Mouse (Mus musculus): Measurements from ENCODE around the gene Dock8.

Gene Dock8

GRCm38 (mm10) chr19:25060375-25060774 lies 61.0 kb downstream of the Dock8 start:
- no peak for DNase-seq (ENCODE audit: low read depth, low spot score)

DNA sequence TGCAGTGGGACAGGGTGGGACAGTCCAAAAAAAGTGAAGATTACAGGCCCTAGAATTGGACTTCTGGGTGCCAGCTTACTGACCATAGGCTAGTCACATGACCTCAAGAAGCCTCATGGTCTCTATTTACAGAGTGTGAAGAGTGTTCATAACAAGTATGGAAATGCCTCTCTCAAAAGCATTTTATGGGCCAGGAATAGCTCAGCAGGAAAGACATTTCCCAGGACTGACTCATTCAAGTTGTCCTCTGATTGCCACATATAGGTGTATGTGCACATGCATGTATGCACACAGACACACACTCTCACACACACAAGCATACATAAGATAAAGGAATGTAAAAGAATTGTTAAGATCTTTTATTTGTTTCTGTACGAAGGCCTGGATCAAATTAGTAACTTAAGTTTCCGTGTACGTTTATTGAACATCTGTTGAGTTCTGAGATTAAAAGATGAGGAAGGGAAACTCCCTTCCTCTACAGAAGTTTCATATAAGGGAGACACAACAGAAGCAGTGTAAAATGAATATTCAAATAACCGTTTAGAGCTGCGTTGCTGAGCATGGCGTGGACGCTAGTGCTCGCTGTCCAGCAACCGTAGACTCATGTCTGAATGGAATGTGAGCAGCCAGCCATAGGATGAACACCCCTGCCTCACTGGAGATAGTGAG lies 63.0 kb downstream of the Dock8 start:
- DNase-seq (ENCODE audit: low read depth, low spot score), result no peak

GRCm38 (mm10) chr19:25062857-25063240 lies 63.5 kb downstream of the Dock8 start:
- DNase-seq (ENCODE audit: low read depth, low spot score), result no peak

DNA sequence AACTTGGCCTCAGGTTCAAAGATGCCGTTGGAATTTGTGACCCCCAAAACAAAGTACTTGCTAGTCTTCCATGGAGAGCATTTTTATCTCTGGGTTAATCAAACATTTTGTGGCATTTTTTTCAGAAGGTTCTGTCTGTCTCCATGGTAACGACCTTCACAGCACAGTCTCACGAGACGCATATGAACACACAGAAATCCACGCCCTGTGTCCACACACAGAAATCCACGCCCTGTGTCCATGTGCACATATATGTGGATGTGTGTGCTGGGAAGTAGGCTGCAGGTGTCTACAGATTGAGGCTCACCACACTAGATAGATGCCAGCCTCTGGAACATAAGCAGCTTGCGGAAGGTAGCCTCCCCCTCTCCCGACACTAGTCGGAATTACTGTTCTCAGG lies 66.9 kb downstream of the Dock8 start:
- no peak for DNase-seq (ENCODE audit: low read depth, low spot score)

DNA sequence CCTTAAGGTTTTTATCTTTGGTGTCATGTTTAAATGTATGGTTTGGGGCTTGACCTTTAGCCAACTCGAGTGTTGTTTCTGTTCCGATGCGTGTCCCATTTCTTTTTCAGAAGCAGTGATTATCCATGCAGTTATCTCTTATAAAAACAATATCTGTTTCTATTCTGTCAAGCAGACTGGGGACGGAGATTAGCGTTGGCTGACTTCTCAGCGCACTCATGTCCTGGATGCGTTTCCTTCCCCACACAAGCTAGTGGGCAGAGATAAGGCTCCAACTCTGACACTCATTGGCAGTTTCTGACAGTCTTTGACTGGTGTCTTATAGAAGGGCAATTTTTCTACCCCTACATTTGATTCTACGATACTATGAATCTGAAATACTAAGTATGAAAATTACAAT lies 69.2 kb downstream of the Dock8 start:
- DNase-seq (ENCODE audit: low read depth, low spot score), result no peak

- DNase-seq (ENCODE audit: low read depth, low spot score), result no peak
Measured at GRCm38 (mm10) chr19:25072521-25072920, 73.2 kb downstream of the Dock8 start.

DNA sequence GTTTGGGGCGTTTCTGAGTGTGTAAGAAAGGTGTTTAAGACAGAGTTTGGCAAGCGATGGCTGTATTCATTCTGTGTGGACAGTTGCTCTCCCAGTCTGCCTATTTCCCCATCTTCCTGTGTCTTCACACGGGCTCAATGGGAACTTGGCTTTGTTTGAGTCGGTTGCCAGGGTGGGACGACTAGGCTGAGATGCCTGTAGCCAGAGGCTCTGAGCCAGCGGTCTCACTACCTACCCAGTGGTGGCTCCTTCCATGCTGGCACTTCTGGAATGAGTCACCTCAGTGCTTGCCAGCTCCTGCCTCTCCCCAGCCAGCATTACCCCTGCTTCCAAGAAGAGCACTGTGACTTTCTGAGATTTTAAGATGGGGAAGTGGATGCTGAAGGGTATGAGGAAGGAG lies 75.4 kb downstream of the Dock8 start:
- DNase-seq (ENCODE audit: low read depth, low spot score), result no peak

GRCm38 (mm10) chr19:25077636-25078035 lies 78.3 kb downstream of the Dock8 start:
- no peak for DNase-seq (ENCODE audit: low read depth, low spot score)

DNA sequence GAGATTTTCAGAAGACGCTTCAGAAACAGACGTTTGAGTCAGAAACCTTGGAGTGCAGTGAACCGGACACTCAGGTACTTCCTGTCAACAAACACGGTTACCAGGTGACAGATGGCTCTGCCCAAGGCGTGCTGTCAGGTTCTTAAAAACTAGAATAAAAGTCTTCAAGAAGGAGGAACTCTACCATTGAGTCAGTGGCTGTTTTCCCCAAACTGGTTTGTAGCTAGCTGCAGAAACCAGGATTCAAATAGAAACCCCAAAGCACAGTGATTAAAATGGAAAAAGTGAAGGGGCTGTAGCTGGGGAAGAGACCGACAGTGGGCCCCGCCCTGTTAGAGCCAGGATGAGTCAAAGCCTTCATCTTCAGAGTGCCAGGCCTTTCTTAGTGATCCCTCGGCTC lies 78.8 kb downstream of the Dock8 start:
- DNase-seq (ENCODE audit: low read depth, low spot score), result no peak

GRCm38 (mm10) chr19:25080166-25080565 lies 80.8 kb downstream of the Dock8 start:
- no peak for DNase-seq (ENCODE audit: low read depth, low spot score)

DNA sequence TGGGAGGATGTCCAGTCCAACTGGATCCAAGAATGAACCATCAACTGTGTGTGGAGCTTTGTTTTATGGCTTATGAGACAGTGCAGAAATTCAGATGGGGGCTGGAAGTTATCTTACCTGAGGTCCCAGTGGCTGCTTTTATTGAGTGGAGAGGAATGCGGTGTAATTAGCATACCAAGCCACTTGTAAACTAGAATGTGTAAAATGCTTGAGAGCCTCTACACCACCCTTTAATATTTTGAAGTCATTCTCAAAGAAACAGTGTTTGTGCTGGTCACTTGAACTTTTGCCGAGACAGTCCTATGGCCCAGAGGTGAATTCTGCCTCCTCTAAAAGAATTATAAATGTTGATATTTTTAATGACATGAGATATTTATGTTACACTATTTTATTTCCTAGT lies 83.5 kb downstream of the Dock8 start:
- no peak for DNase-seq (ENCODE audit: low read depth, low spot score)

DNA sequence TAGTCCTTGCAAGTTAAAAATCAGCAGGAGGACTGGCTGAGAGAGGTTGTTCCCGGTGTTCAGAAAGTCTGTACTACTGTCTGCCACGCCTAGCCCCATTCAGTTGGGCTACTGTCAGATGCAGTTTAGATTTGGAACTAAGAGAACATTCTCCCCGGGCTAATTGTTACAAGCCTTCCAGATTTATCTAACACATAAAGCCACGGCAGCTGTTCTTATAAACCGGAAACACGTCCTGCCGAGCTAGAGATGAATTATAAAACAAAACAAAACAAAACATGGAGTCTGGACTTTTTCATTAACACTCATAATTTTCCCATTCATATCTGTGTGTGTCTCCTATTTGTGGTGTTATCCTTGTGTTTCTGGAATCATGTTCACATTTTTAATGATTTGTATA lies 87.8 kb downstream of the Dock8 start:
- no peak for DNase-seq (ENCODE audit: low read depth, low spot score)

DNA sequence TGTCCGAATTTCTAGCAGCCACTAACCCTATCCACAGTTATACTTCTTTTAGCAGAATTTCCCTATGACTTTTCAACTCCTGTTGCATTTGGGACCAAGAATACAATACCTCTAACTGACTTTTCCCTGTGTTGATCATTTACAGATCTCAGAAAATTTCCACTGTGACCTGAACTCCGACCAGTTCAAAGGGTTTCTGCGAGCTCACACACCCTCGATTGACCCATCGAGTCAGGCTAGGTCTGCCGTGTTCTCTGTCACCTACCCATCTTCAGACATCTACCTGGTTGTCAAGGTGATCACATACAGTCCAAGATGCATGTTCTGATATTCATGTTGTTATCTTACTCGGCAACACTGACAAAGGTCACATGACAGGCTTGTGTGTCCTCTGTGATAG lies 90.4 kb downstream of the Dock8 start:
- DNase-seq (ENCODE audit: low read depth, low spot score), result no peak

DNA sequence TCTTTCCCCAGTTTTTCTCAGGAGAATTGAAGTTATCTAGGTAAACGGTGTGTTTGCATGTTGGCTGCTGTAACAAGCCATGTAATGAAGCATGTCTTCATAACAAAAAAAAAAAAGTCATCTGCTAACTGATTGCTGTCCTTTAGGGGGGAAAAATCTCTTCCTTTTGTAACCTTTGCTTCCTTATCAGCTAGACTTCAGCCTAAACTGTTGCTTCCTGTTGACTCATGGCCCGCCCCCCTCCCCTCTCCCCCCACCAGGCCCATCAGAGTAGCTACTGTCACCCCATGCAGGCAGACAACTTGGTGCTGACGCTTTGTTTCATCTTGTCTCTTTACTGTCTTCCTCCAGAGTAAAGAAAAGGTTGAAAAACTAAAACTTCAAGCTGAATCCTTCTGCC lies 95.8 kb downstream of the Dock8 start:
- DNase-seq (ENCODE audit: low read depth, low spot score), result no peak

GRCm38 (mm10) chr19:25096316-25096715 lies 97.0 kb downstream of the Dock8 start:
- no peak for DNase-seq (ENCODE audit: low read depth, low spot score)

DNA sequence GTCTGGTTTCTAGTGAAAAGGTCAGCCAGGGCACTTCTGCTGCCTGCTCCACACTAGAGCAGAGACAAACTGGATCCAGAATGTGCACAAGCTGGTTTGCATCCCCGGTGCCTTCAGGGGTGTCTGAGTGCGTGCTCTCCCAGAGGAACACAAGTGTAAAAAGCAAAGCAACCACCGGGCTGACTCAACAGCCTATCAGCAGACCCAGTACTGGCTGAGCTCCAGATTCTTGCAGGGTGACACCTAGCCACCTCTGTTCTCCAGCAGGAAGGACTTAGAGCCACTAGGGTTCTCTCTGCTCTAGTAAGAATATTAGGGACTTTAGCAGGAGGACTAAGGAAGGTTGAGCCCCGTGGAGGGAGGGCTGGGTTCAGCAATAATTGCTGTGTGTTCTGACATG lies 97.7 kb downstream of the Dock8 start:
- no peak for DNase-seq (ENCODE audit: low read depth, low spot score)

DNA sequence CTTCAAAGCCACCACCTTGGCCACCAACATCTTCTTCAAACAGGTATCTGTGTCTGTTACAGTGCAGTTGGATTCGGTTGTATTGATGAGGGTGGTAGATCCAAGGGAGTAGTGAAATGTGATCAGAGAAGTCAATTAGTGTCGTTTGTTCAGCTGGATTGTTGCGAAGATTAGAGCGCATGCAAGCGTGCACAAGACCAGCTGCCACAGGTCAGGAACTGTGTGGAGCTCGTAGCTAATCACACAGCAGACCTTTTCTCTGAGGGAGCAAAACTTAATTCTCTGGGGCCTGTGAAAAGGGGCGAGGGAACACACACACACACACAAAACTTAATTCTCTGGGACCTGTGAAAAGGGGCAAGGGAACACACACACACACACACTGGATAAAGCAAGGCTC lies 98.2 kb downstream of the Dock8 start:
- no peak for DNase-seq (ENCODE audit: low read depth, low spot score)

- no peak for DNase-seq (ENCODE audit: low read depth, low spot score)
Measured at GRCm38 (mm10) chr19:25097951-25098350, 98.6 kb downstream of the Dock8 start.

DNA sequence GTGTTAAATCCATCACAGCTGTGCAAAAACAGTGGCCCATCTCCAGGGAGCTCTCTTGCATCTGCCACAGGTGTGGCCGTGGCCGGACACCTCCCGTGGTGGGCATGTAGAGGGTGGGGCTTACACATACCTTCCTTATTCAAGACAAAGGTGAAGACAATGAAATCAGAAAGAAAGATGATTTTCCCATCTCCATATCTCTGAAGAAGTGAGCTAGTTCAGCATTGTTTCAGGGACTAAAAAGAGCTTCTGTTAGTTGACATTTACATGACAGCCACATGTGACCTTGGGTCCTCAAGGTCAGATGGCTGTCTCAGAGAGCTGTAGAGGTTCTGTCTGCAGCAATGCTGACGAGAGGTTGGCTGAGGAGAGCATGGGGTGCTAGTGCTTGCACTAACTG lies 99.6 kb downstream of the Dock8 start:
- DNase-seq (ENCODE audit: low read depth, low spot score), result no peak

- no peak for DNase-seq (ENCODE audit: low read depth, low spot score)
Measured at GRCm38 (mm10) chr19:25105682-25106081, 106.3 kb downstream of the Dock8 start.

GRCm38 (mm10) chr19:25106315-25106714 lies 107.0 kb downstream of the Dock8 start:
- no peak for DNase-seq (ENCODE audit: low read depth, low spot score)

- DNase-seq (ENCODE audit: low read depth, low spot score), result no peak
Measured at GRCm38 (mm10) chr19:25107417-25107816, 108.1 kb downstream of the Dock8 start.

DNA sequence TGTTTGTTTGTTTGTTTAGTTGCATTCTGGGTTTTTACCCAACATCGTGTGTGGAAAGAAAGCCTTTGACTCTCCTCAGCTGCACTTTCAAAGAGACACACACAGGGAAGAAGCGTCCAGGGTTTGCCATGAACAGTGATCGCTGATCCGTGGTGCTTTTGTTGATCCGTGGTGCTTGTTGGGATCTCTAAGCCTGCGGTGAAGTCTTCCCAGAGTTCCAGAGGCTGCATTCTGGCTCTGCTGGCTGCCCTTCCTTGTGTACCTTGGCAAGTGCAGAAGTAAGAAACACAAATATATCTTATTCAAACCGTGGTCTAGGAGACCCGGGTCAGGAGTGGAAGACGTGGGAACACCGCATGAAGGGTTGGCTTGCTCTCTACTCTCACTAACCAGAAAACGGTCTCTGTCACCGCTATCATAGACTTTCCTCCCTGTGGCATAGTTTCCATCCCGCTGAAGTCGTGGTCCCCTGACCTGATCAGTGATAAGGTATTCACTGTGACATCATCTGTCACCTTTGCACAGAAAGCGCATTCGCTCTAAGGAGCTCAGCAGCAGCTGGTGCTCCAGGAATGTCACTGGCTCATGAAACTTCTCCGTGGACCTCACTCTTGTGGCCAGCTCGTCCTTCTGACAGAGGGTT lies 112.4 kb downstream of the Dock8 start:
- DNase-seq (ENCODE audit: low read depth, low spot score), result no peak

- DNase-seq (ENCODE audit: low read depth, low spot score), result no peak
Measured at GRCm38 (mm10) chr19:25116981-25117380, 117.6 kb downstream of the Dock8 start.

Data from brain, embryonic 18.5 days (tissue).